Mouse (Mus musculus) ES-CJ7 (cell line): ENCODE measurements around the gene Pdxk.
"Not testable (repeated sequence)": the region's sequence is repeated elsewhere in the genome, so short reads cannot be mapped to it uniquely, and the experiment has no call there.

Experiments used
- DNase-seq: peaks from one replicate; pipeline ENCODE4 v3.0.0; 2011; ENCODE audit warnings: low read depth, low spot score

Gene Pdxk

GRCm38 (mm10) chr10:78464792-78465207, at the start of gene Pdxk:
Gene Pdxk (minus strand): TSS chr10:78464975.
- DNase-seq, result peak; percentile 95

- peak; percentile 69 for DNase-seq
Measured at GRCm38 (mm10) chr10:78502986-78503733, 38.4 kb upstream of the Pdxk start.

- DNase-seq, result peak; percentile 88
Measured at GRCm38 (mm10) chr10:78487431-78488086, 22.8 kb upstream of the Pdxk start.

GRCm38 (mm10) chr10:78486871-78487270, 22.1 kb upstream of the Pdxk start:
- no peak for DNase-seq

GRCm38 (mm10) chr10:78485369-78485768, 20.6 kb upstream of the Pdxk start:
- not testable (repeated sequence) for DNase-seq

GRCm38 (mm10) chr10:78481928-78482499, 17.2 kb upstream of the Pdxk start:
- DNase-seq, result peak; percentile 94

GRCm38 (mm10) chr10:78480954-78481927, 16.5 kb upstream of the Pdxk start:
- no peak for DNase-seq

- DNase-seq, result no peak
Measured at GRCm38 (mm10) chr10:78476821-78477220, 12.0 kb upstream of the Pdxk start.

GRCm38 (mm10) chr10:78474759-78475158, 10.0 kb upstream of the Pdxk start:
- no peak for DNase-seq

- DNase-seq, result no peak
Measured at GRCm38 (mm10) chr10:78473434-78473833, 8.7 kb upstream of the Pdxk start.

GRCm38 (mm10) chr10:78472046-78472445, 7.3 kb upstream of the Pdxk start:
- no peak for DNase-seq

GRCm38 (mm10) chr10:78470582-78471313, 6.0 kb upstream of the Pdxk start:
- DNase-seq, result no peak

- no peak for DNase-seq
Measured at GRCm38 (mm10) chr10:78467761-78468310, 3.1 kb upstream of the Pdxk start.

GRCm38 (mm10) chr10:78466647-78467046, 1.9 kb upstream of the Pdxk start:
- DNase-seq, result no peak

GRCm38 (mm10) chr10:78465472-78465871, 697 bp upstream of the Pdxk start:
- DNase-seq, result no peak

- DNase-seq, result no peak
Measured at GRCm38 (mm10) chr10:78464201-78464791, 479 bp downstream of the Pdxk start.

- DNase-seq, result no peak
Measured at GRCm38 (mm10) chr10:78463769-78464167, 1.0 kb downstream of the Pdxk start.

- DNase-seq, result peak; percentile 73
Measured at GRCm38 (mm10) chr10:78462945-78463768, 1.6 kb downstream of the Pdxk start.

GRCm38 (mm10) chr10:78461767-78462166, 3.0 kb downstream of the Pdxk start:
- peak; percentile 42 for DNase-seq
